Mouse (Mus musculus) urinary bladder, adult 2 months (tissue): Measurements from ENCODE around the gene Clec4f. TPM values are rescaled to one million over a fixed set of nuclear protein-coding genes. Genes with fewer than 3 reads are reported as not detected.
"Not testable (repeated sequence)": the region's sequence is repeated elsewhere in the genome, so short reads cannot be mapped to it uniquely, and the experiment has no call there.

Source experiments
- DNase-seq: peaks from one replicate; pipeline ENCODE4 v3.0.0; 2022; ENCODE audit warnings: low spot score
- polyA plus RNA-seq: library from polyadenylated mRNA; depleted of rRNA; stranded (reverse); fragments of >200 nt; gene quantifications from 2 replicates; pipeline ENCODE4 v1.2.3, GENCODE M21; 2012; rRNA removed

Clec4f gene
- not detected in 2 replicates for polyA plus RNA-seq

GRCm38 (mm10) chr6:83656087-83656486 is at the start of gene Clec4f:
Gene Clec4f (minus strand): TSS chr6:83656187.
- DNase-seq: no peak

- no peak for DNase-seq
Observed at GRCm38 (mm10) chr6:83704701-83705100, 48.7 kb upstream of the Clec4f start.

DNA sequence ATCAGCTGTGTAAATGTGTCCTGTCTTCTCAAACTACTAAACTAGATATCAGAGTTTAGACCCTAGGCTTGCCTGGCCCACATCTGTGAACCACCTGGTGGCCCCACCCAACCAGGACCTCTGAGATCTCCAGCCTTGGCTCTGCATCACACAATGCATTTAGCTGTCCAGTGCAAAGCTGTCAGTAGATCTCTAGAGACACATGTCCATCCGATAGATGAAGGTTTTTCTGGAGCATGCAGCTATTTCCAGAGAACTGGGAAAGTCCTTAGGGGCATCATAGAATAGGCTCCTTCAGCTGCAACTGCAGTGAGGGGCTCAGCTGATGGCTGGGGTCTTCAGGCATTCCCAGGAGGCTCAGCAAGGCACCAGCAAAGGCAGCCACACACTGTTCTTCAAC is 48.3 kb upstream of the Clec4f start:
- no peak for DNase-seq

GRCm38 (mm10) chr6:83703722-83704078 is 47.7 kb upstream of the Clec4f start:
- no peak for DNase-seq

GRCm38 (mm10) chr6:83703000-83703721 is 47.2 kb upstream of the Clec4f start:
- no peak for DNase-seq

DNA sequence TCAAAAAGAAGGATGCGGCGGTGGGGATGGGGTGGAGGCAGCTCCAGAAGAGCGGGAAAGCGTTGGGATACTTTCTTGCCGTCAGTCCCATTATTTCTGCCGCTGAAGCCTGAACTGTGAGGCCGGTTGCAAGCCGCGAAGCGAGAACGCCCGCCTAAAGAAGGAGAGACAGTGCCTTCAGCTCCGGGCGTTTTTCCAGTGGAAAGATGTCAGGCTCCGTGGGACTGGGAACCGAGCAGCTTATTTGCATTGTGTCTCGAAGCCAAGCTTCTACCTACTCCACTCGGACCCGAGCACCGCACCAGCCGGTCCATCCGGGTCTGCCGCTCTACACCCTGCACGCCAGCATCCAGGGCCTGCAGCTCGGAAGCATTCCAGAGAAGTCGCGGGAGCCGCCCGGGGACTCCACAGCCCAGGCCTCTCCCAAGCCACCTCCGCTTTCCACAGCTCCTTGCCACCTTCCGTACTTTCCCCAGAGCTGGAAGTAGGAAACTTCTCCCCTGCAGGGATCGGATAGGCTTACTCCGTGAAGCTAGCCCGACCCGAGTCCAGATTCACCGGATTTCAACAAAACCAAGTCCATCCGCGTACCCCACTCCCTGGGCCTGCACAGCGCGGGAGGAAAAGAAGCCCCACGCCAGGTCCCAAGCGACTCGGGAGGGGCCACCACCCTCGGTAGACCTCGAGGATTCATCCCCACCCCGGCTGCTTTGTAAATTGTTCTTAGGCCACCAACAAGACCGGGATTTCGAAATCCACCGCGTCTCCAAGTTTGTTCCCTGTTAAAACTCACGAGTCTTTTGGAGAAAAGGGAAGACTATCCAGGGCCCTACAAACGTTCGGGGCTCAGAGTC is 46.4 kb upstream of the Clec4f start:
- no peak for DNase-seq

DNA sequence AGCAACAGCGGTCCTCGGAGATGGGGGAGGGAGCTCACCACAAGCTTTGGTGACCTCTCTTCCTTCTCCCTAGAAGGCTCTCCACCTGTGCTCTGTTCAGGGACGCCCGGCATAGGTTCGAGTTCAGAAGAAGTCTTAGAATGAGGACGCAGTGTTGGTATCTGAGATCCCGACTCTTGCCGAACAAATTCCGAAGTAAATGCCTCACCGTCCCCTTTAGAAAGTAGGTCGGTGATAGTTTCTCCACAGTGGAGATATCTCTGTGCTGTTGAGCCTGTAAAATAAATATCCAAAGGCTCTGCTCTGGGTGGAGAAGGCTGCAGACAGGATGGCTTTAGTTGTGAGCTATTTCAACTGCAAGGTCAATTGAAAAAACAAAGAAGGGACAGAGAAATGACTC is 45.0 kb upstream of the Clec4f start:
- DNase-seq: no peak

- no peak for DNase-seq
Observed at GRCm38 (mm10) chr6:83699971-83700370, 44.0 kb upstream of the Clec4f start.

DNA sequence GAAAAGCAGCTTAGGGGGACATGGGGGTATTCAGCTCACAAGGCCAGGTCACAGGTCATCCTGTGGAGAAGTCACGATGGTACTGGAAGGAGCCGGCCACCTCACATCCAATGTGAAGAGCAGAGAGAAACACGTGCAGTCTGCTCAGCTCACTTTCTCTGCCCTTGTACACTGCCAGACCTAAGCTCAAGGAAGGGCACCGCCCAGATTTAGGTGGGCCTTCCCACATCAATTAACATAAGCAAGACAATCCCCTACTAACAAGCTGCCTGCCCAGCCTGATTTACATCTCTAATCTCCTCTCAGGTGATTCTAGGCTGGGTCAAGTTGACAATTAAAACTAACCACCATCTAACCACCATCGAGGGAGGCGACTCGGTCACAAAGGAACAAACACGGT is 41.9 kb upstream of the Clec4f start:
- no peak for DNase-seq

- no peak for DNase-seq
Observed at GRCm38 (mm10) chr6:83696684-83697083, 40.7 kb upstream of the Clec4f start.

DNA sequence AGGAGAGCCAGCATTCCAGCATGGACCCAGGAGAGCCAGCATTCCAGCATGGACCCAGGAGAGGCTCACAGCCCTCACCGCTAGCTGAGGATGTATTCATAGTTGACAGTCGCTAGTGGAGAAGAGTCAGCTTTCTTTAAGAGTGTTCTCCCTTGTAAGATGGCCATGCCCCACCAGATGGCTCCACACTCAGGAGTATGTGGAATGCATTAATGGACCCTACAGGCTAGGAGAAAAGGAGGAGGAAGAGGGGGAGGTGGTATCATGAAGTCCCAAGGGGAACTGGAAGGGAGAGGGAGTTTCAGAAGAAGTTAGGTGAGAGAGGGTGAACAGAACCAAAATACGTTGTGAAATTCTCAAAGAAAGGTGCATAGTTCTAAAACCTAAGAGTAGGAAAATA is 39.7 kb upstream of the Clec4f start:
- no peak for DNase-seq

DNA sequence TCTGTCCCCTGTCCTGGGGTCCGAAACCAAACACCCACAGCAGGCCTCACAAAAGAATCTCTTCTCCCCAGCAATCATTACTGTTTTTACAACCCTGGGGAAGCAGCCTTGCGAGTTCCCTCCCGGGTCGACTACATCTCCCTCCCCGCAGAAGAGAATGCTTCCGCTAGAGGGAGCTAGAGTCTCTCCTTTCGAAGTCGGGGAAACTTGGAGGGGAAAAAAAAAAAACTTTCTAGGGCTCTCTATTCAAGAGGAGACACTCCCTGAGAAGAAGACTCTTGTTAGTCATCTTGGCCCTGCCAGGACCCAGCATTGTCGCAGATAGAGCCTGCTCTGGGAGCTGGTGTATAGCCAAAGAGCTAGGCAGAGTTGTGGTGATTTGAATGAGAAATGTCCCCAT is 37.8 kb upstream of the Clec4f start:
- no peak for DNase-seq

- no peak for DNase-seq
Observed at GRCm38 (mm10) chr6:83692962-83693361, 37.0 kb upstream of the Clec4f start.

- no peak for DNase-seq
Observed at GRCm38 (mm10) chr6:83690936-83691335, 34.9 kb upstream of the Clec4f start.

- DNase-seq: no peak
Observed at GRCm38 (mm10) chr6:83690277-83690676, 34.3 kb upstream of the Clec4f start.

DNA sequence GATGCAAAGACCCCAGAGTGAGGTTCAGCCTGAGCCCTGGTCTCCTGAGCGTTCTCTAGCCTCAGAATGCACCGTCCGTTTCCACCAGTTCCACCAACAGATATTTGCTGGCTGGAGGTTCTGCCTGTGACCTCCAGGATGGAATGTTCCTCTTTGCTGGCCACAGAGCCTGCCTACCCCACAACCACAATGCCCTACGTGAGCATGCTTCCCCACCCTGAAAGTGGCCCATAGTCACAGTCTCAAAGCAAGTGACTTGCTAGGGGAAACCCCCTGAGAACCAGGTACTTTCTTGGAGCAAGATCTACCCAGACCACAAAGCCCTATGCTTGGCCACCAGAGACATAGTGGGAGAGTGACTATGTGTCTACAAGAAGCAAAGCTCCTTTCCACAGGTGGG is 33.4 kb upstream of the Clec4f start:
- no peak for DNase-seq

- no peak for DNase-seq
Observed at GRCm38 (mm10) chr6:83677757-83678156, 21.8 kb upstream of the Clec4f start, which contains the start of gene Cd207. Gene Cd207 (minus strand): TSS chr6:83677857.

- DNase-seq: peak; percentile 58
Observed at GRCm38 (mm10) chr6:83673395-83673794, 17.4 kb upstream of the Clec4f start.

DNA sequence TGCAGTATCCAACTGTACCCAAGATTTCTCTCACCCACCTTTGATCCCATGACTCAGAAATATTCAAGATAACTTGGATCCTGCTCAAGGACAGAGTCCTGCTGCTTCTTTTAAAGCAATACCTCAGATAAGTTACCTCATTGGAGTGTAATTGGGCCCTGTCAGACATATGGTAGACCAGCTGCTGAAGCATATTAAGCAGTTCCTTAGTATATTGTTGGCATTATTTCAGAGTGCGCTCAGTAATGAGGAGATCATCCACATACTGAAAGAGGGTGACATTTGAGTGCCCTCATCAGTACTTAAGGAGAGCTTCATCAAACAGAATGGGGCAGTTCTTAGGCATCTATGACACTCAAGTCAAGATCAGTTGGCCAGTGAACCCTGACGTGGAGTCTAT is 9.0 kb upstream of the Clec4f start:
- DNase-seq: no peak

DNA sequence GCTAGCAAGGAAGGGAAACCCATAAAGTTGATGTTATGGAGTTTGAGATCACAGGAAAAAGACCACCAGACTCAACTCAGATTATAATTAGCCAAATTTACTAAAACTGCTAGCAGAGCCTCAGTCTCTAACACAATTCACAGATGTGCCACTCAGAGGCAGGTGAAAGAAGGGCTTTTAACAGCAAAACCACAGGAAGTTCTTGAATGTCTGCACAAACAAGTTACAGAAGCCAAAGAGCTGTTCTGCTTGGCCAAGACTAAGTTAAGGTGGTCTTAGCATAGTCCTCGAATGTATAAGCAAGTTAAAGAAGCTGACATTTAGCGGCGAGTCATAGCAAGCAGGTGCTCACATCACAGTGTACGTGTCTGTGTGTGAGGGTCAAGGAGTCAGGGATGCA is 4.8 kb upstream of the Clec4f start:
- no peak for DNase-seq

- no peak for DNase-seq
Observed at GRCm38 (mm10) chr6:83646715-83647114, 9.3 kb downstream of the Clec4f start.

DNA sequence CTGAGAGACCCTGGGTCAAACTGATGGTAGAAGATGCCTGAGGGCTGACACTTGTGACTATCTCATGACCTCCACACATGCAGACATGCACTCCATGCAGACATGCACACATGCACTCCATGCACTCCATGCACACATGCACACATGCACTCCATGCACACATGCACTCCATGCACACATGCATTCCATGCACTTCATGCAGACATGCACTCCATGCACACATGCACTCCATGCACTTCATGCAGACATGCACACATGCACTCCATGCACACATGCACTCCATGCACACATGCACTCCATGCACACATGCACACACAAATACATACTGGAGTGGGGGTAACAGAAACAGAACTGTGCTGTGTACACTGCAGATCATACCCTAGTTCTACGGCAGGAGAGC is 20.7 kb downstream of the Clec4f start:
- DNase-seq: no peak

- DNase-seq: not testable (repeated sequence)
Observed at GRCm38 (mm10) chr6:83634631-83635030, 21.4 kb downstream of the Clec4f start.
